Mouse (Mus musculus) E14TG2a.4 (cell line): ENCODE results near the gene Tmem182.

ENCODE experiments used
- CTCF ChIP-seq: conservative IDR thresholded peaks from 2 replicates; pipeline ENCODE4 v1.5.1; 2014; ENCODE audit warnings: low read length
- POU5F1 ChIP-seq: IDR thresholded peaks from 2 replicates; pipeline ENCODE4 v1.6.1; 2014; ENCODE audit warnings: low read length, borderline replicate concordance

DNA sequence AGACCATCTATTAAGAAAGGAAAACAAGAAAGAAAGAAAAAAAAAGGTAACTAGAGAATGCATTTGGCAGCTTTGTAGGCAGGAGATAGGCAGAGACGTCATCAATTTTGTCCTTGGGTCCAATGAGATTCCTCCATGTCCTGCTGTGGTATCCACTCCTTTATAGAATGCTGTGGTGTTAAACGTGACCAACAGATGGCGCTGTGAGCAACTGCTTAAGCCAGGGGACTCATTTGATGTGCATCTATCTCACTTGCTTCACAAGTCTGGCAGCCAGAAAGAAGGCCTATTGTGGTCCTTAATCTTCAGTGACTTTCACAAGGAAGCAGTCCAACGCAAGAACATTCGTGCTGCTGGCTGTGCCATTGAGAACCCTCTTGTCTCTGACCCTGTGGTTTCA is 8.1 kb upstream of the Tmem182 start:
- peak; percentile 79 for TF ChIP-seq CTCF
- no peak for TF ChIP-seq POU5F1
